Mouse (Mus musculus): ENCODE results near the gene Gm5617. TPM values are rescaled to one million over a fixed set of nuclear protein-coding genes. Genes with fewer than 3 reads are reported as not detected.
A peak's percentile ranks its signal among the peaks of the same experiment; 100 is the strongest.

The Gm5617 gene
- 32.1 and 32.6 TPM in 2 replicates for polyA plus RNA-seq (2014; fragmentation: Nextera tagmentation; extraction: Ambion mirVana)

DNA sequence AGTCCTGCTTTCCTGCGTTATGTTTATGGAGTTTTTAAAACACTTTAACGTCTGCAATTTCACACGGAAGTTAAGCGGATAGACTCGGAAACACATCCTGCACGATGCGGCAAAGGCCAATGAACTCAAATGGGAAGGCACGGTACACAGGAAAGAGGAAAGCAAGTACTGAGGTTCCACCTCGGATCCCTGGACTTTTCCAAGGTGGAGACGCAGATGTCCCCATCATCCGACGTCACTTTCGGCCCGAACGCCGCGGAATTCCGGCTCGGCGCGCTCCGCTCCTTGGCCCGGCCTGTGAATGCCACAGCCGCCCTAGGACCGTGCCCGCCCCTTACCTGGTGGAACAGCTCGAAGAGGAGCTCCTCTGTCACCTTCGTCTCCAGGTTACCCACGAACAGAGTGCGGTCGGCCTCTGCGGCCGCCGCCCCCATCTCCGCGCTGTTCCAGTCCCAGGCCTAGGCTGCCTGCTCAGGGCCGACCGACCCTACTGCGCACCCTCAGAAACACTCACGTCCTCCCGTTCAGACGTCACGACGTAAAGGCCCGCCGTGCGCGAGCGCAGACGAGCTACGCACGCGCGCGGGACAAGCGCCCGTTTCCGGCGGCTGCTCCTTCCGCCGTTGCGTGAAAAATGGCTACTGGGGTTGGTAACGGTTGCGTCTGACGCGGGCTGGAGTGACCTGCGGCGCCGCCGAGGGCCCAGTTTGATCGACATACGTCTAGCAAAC lies at the start of gene Gm5617, which contains the start of gene Rbm7:
Gene Gm5617 (plus strand): TSS at position 626 of the 731 bp plus-strand sequence.
Gene Rbm7 (minus strand): TSS at position 483 of the 731 bp plus-strand sequence.
- Histone ChIP-seq H3K27ac (ENCODE audit: low read depth) (peak within 1 kb of the TSS; percentile 90), H3K4me3 (ENCODE audit: low read depth, low read length) (peak within 1 kb of the TSS; percentile 96), H3K27me3 (replicated peaks; ENCODE audit: control insufficient read depth, insufficient read depth, low read length) (no peaks in the 10 kb centered on the region), H3K36me3 (ENCODE audit: control insufficient read depth, insufficient read depth, low read length) (peaks cover 38% of the 10 kb centered on the region), H3K4me1 (replicated peaks; ENCODE audit: control insufficient read depth, insufficient read depth, low read length) (0 out of 2 replicates have a peak, but pooled peaks cover 8% of the 10 kb centered on the region), H3K4me2 (ENCODE audit: low read length) (peak within 1 kb of the TSS; percentile 67), H3K9me3 (ENCODE audit: control insufficient read depth, low read length) (no peaks in the 10 kb centered on the region), H3K9ac (ENCODE audit: low read length) (peak within 1 kb of the TSS; percentile 92)
- ATAC-seq (replicated peaks; ENCODE audit: low FRiP score, low TSS enrichment, low read depth) = peak; percentile 99
- DNase-seq (ENCODE audit: low spot score) = peak; percentile 95
- WGBS = under 1% methylated on average over 72 of the region's 72 CpGs

DNA sequence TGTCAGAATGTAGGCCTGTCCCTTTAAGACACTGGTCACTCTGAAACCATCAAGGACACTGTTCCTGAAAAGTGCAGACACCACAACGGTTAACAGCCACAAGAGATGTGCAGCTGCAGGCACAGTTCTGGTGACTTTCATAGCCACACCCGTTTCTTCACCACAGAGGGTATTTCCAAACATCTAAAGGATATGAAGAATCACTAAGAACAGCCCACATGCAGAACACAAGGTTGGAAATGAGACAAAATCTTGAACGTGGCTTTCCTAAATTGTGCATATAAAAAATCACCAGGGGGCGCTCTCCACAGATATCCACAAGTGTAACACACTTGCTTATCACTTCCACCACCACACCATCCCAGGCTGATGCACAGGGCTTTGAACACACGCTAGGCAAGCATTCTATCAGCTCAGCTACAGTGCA lies 47.4 kb upstream of the Gm5617 start:
- ATAC-seq (replicated peaks; ENCODE audit: low FRiP score, low TSS enrichment, low read depth) (no peak), DNase-seq (ENCODE audit: low spot score) (no peak)
- Histone ChIP-seq H3K27ac (ENCODE audit: low read depth) (no peak overlapping the region), H3K9me3 (ENCODE audit: control insufficient read depth, low read length) (no peaks in the 10 kb centered on the region), H3K4me3 (ENCODE audit: low read depth, low read length) (no peak overlapping the region), H3K4me1 (replicated peaks; ENCODE audit: control insufficient read depth, insufficient read depth, low read length) (no peaks in the 10 kb centered on the region), H3K4me2 (ENCODE audit: low read length) (no peak overlapping the region), H3K27me3 (replicated peaks; ENCODE audit: control insufficient read depth, insufficient read depth, low read length) (no peaks in the 10 kb centered on the region), H3K36me3 (ENCODE audit: control insufficient read depth, insufficient read depth, low read length) (no peaks in the 10 kb centered on the region), H3K9ac (ENCODE audit: low read length) (no peak overlapping the region)
- WGBS = 35% methylated on average over 5 of the region's 5 CpGs

- 91% methylated on average over 17 of the region's 17 CpGs for WGBS
- no peak for ATAC-seq (replicated peaks; ENCODE audit: low FRiP score, low TSS enrichment, low read depth)
- no peaks in the 10 kb centered on the region for H3K36me3 ChIP-seq (ENCODE audit: control insufficient read depth, insufficient read depth, low read length)
- H3K27me3 ChIP-seq (replicated peaks; ENCODE audit: control insufficient read depth, insufficient read depth, low read length) = no peaks in the 10 kb centered on the region
- H3K4me1 ChIP-seq (replicated peaks; ENCODE audit: control insufficient read depth, insufficient read depth, low read length) = no peaks in the 10 kb centered on the region
- DNase-seq (ENCODE audit: low spot score) = peak; percentile 25
- no peak overlapping the region for H3K27ac ChIP-seq (ENCODE audit: low read depth)
- H3K9me3 ChIP-seq (ENCODE audit: control insufficient read depth, low read length) = no peaks in the 10 kb centered on the region
- H3K9ac ChIP-seq (ENCODE audit: low read length) = no peak overlapping the region
- H3K4me3 ChIP-seq (ENCODE audit: low read depth, low read length) = no peak overlapping the region
- no peak overlapping the region for H3K4me2 ChIP-seq (ENCODE audit: low read length)
These were observed 45.2 kb upstream of the Gm5617 start for GRCm38 (mm10) chr9:48450066-48450465.

- Histone ChIP-seq H3K9ac (ENCODE audit: low read length) (no peak overlapping the region), H3K9me3 (ENCODE audit: control insufficient read depth, low read length) (no peaks in the 10 kb centered on the region), H3K4me1 (replicated peaks; ENCODE audit: control insufficient read depth, insufficient read depth, low read length) (no peaks in the 10 kb centered on the region)
These were observed 39.3 kb upstream of the Gm5617 start for GRCm38 (mm10) chr9:48455961-48456360.

DNA sequence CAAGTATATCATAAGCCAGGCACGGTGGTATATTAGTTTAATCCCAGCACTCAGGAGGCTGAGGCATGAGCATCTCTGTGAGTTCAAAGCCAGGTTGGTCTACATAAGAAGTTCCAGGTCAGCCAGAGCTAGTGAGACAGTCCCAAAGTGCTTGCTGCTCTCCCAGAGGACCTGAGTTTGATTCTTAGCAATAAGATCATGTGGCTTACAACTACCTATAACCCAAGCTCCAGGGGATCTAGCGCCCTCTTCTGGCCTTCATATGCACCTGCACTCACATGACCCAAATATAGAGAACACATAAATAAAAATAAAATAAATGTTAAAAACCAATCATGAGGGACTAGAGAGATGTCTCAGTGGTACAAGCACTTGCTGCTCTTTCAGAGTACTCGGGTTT lies 36.4 kb upstream of the Gm5617 start:
- 63% methylated on average over 3 of the region's 3 CpGs for WGBS
- no peak overlapping the region for H3K4me3 ChIP-seq (ENCODE audit: low read depth, low read length)
- H3K27ac ChIP-seq (ENCODE audit: low read depth) = no peak overlapping the region
- H3K9me3 ChIP-seq (ENCODE audit: control insufficient read depth, low read length) = no peaks in the 10 kb centered on the region
- DNase-seq (ENCODE audit: low spot score) (peak; percentile 28), ATAC-seq (replicated peaks; ENCODE audit: low FRiP score, low TSS enrichment, low read depth) (no peak)
- no peak overlapping the region for H3K9ac ChIP-seq (ENCODE audit: low read length)
- no peaks in the 10 kb centered on the region for H3K27me3 ChIP-seq (replicated peaks; ENCODE audit: control insufficient read depth, insufficient read depth, low read length)
- no peaks in the 10 kb centered on the region for H3K36me3 ChIP-seq (ENCODE audit: control insufficient read depth, insufficient read depth, low read length)
- H3K4me1 ChIP-seq (replicated peaks; ENCODE audit: control insufficient read depth, insufficient read depth, low read length) = no peaks in the 10 kb centered on the region
- H3K4me2 ChIP-seq (ENCODE audit: low read length) = no peak overlapping the region

More at GRCm38 (mm10) chr9:48455961-48456360, 39.3 kb upstream of the Gm5617 start:
- no peak overlapping the region for H3K4me3 ChIP-seq (ENCODE audit: low read depth, low read length)
- H3K27me3 ChIP-seq (replicated peaks; ENCODE audit: control insufficient read depth, insufficient read depth, low read length) = no peaks in the 10 kb centered on the region
- no peak overlapping the region for H3K4me2 ChIP-seq (ENCODE audit: low read length)
- ATAC-seq (replicated peaks; ENCODE audit: low FRiP score, low TSS enrichment, low read depth) = no peak
- no peak overlapping the region for H3K27ac ChIP-seq (ENCODE audit: low read depth)
- WGBS = 75% methylated on average over 3 of the region's 3 CpGs
- DNase-seq (ENCODE audit: low spot score) = peak; percentile 12
- H3K36me3 ChIP-seq (ENCODE audit: control insufficient read depth, insufficient read depth, low read length) = no peaks in the 10 kb centered on the region

DNA sequence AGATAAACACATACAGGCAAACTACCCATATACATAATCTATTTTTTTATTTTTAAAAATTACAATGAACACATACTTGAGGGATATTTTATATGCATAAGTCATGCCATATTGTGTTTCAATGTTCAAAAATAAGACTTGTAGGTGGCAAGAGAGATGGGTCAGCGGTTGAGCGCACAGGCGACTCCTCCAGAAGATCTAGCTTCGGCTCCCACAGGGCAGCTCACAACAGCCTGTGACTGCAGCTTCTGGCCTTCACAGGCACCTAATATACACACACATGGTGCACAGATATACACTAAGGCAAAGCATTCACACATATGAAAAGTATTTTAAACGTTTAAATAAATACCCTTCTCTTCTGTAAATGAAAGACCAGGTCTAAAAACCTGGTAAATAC lies 35.9 kb upstream of the Gm5617 start:
- DNase-seq (ENCODE audit: low spot score) (peak; percentile 20), ATAC-seq (replicated peaks; ENCODE audit: low FRiP score, low TSS enrichment, low read depth) (no peak)
- H3K27ac ChIP-seq (ENCODE audit: low read depth) = no peak overlapping the region
- no peak overlapping the region for H3K4me3 ChIP-seq (ENCODE audit: low read depth, low read length)
- H3K4me2 ChIP-seq (ENCODE audit: low read length) = no peak overlapping the region
- WGBS = 86% methylated on average over 5 of the region's 5 CpGs
- H3K4me1 ChIP-seq (replicated peaks; ENCODE audit: control insufficient read depth, insufficient read depth, low read length) = no peaks in the 10 kb centered on the region
- no peak overlapping the region for H3K9ac ChIP-seq (ENCODE audit: low read length)
- H3K36me3 ChIP-seq (ENCODE audit: control insufficient read depth, insufficient read depth, low read length) = no peaks in the 10 kb centered on the region
- H3K27me3 ChIP-seq (replicated peaks; ENCODE audit: control insufficient read depth, insufficient read depth, low read length) = no peaks in the 10 kb centered on the region
- H3K9me3 ChIP-seq (ENCODE audit: control insufficient read depth, low read length) = no peaks in the 10 kb centered on the region

- no peaks in the 10 kb centered on the region for H3K4me1 ChIP-seq (replicated peaks; ENCODE audit: control insufficient read depth, insufficient read depth, low read length)
- H3K36me3 ChIP-seq (ENCODE audit: control insufficient read depth, insufficient read depth, low read length) = no peaks in the 10 kb centered on the region
- H3K27me3 ChIP-seq (replicated peaks; ENCODE audit: control insufficient read depth, insufficient read depth, low read length) = no peaks in the 10 kb centered on the region
- no peak overlapping the region for H3K27ac ChIP-seq (ENCODE audit: low read depth)
- no peak overlapping the region for H3K9ac ChIP-seq (ENCODE audit: low read length)
- no peaks in the 10 kb centered on the region for H3K9me3 ChIP-seq (ENCODE audit: control insufficient read depth, low read length)
- H3K4me3 ChIP-seq (ENCODE audit: low read depth, low read length) = no peak overlapping the region
- no peak for ATAC-seq (replicated peaks; ENCODE audit: low FRiP score, low TSS enrichment, low read depth)
- WGBS = 90% methylated on average over 8 of the region's 8 CpGs
- H3K4me2 ChIP-seq (ENCODE audit: low read length) = no peak overlapping the region
- no peak for DNase-seq (ENCODE audit: low spot score)
These were observed 34.5 kb upstream of the Gm5617 start for GRCm38 (mm10) chr9:48460720-48461119.

DNA sequence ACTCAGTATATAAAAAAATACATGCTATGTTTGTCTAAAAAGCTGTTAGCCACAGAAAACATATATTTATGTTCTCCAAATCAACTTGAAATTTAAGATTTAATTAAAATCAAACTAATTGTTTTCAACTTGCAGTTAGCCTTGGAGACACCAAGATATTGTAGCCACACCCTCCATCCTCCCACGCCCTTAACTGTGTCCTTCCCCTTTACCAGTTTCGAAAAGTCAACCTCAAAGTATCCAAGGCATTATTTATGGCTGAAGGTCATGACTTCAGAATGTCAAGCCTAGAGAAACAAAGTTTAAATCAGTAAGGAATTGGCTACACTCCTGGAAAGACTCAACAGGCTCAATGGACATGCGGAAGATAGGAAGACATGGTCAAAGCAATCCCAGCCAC lies 33.7 kb upstream of the Gm5617 start:
- H3K27me3 ChIP-seq (replicated peaks; ENCODE audit: control insufficient read depth, insufficient read depth, low read length) = no peaks in the 10 kb centered on the region
- H3K4me2 ChIP-seq (ENCODE audit: low read length) = no peak overlapping the region
- H3K9me3 ChIP-seq (ENCODE audit: control insufficient read depth, low read length) = no peaks in the 10 kb centered on the region
- no peaks in the 10 kb centered on the region for H3K4me1 ChIP-seq (replicated peaks; ENCODE audit: control insufficient read depth, insufficient read depth, low read length)
- H3K27ac ChIP-seq (ENCODE audit: low read depth) = no peak overlapping the region
- ATAC-seq (replicated peaks; ENCODE audit: low FRiP score, low TSS enrichment, low read depth) = no peak
- no peak for DNase-seq (ENCODE audit: low spot score)
- H3K9ac ChIP-seq (ENCODE audit: low read length) = no peak overlapping the region
- no peak overlapping the region for H3K4me3 ChIP-seq (ENCODE audit: low read depth, low read length)
- WGBS = 69% methylated on average over 3 of the region's 3 CpGs
- no peaks in the 10 kb centered on the region for H3K36me3 ChIP-seq (ENCODE audit: control insufficient read depth, insufficient read depth, low read length)

GRCm38 (mm10) chr9:48465671-48466070 lies 29.6 kb upstream of the Gm5617 start:
- Histone ChIP-seq H3K9ac (ENCODE audit: low read length) (no peak overlapping the region), H3K36me3 (ENCODE audit: control insufficient read depth, insufficient read depth, low read length) (peaks cover 18% of the 10 kb centered on the region), H3K9me3 (ENCODE audit: control insufficient read depth, low read length) (no peaks in the 10 kb centered on the region), H3K4me2 (ENCODE audit: low read length) (no peak overlapping the region), H3K27ac (ENCODE audit: low read depth) (no peak overlapping the region), H3K4me3 (ENCODE audit: low read depth, low read length) (no peak overlapping the region), H3K27me3 (replicated peaks; ENCODE audit: control insufficient read depth, insufficient read depth, low read length) (no peaks in the 10 kb centered on the region), H3K4me1 (replicated peaks; ENCODE audit: control insufficient read depth, insufficient read depth, low read length) (no peaks in the 10 kb centered on the region)
- 97% methylated on average over 3 of the region's 3 CpGs for WGBS
- ATAC-seq (replicated peaks; ENCODE audit: low FRiP score, low TSS enrichment, low read depth) = no peak
- DNase-seq (ENCODE audit: low spot score) = no peak

Data from intestine, embryonic 14.5 days (tissue).